Mouse (Mus musculus): Measurements from ENCODE around the gene Csrp3.
A peak's percentile ranks its signal among the peaks of the same experiment; 100 is the strongest.

Gene Csrp3

DNA sequence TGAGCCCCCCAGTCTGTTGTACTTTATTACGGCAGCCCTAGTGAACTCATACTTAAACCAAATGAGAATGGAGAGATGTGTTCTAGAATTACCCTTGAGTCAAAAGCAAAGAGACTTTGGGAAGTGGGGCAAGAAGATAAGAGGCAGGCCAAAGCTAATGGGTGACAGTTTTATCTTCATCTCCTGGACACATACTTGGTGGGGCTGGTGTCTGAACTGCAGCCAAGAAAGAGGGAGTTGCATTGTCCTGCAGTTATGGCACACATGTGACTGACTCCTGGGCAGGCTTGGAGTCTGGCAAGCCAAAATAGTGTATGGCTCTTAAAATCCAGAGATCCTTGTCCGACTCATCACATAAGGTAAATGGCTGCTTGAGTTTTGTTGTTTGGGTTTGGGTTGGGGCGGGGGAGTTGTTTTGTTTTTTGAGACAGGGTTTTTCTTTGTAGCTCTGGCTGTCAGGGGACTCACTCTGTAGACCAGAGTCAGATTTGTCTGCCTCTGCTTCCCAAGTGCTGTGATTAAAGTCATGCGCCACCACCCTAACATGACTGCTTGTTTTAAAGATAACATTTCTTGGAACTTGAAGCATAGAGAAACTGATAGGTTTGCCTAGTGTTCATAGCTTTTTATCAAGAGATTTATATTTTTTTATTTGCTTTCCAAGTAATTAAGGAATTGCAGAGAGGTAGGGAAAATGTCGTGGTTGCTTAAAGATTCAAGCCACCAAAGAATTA is 18.5 kb downstream of the Csrp3 start:
- DNase-seq (ENCODE audit: low read depth, low spot score) = no peak

DNA sequence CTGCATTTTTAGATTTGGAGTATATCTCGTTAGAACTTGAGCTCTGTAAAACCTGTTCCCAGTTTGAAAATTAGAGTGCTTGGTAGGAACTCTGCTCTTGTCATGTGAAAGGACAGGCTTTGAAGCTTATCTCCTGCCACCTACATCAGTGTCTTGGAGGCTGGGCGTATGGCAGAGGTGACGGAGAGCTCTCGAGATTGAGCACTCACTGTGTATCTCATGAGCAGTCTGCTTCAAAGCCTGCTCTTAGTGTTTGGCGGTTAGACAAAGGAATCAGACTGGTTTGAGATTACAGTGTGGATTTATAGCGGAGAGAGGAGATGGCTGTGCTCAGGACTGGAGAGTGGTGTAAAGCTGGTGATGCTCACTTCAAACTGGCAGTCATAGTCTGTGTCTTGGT is 22.7 kb downstream of the Csrp3 start:
- no peak for DNase-seq (ENCODE audit: low read depth, low spot score)

DNA sequence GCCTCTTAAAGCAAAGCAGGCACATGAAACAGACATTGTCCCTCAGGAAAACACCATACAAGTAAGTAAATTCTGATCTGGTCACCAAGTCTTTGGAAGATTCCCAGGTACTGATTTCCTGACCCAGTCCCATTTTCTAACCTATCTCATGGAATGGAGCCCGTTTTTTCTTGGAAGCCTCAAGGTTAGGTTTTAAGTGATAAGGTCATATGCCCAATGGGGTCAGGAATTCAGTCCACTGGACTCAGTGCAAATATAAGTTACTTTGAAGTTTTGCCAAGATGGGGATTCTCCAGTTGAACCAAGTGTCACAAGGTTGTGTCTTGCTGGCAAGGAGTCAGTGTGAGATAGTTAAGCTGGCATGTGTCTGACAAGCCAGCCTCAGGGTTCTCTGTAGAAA is 23.2 kb downstream of the Csrp3 start:
- DNase-seq (ENCODE audit: low read depth, low spot score) = no peak

DNA sequence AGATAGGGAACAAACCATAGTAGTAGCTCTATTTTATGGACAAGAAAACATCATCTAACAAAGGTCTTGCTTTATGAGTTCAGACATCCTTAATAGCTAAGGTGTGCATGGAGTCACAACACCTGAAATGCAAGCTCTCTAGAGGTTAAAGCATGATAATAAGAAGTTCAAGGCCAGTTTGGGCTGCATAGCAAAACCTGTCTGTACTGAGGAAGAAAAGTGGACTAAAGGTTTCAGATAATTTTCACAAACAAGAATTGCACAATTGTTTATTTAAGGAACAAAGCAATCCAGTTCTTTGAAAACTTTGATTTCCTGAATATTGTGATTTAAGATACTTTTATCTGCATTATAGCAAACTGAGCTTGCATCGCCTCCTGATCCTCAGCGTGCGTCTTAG is 24.2 kb downstream of the Csrp3 start:
- DNase-seq (ENCODE audit: low read depth, low spot score) = no peak

DNA sequence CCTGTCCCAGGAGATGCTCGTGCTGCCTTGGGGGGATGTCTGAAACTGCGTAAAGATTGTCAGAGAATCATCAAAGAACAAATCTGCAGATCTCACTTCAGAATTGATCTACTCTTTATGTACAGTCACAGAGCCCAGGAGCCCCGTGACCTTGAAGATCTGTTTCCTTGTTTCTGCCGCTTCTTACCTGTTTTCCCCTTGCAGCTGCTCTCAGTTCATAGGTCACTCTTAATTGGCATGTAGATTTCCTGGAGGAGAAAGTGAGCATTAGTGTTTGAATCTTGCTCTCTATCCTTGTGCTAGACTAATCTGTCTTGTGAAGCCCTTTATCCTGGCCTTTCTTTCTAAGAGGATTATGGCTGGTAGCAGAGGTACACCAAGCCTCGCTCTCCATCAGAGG is 26.2 kb downstream of the Csrp3 start:
- no peak for DNase-seq (ENCODE audit: low read depth, low spot score)

DNA sequence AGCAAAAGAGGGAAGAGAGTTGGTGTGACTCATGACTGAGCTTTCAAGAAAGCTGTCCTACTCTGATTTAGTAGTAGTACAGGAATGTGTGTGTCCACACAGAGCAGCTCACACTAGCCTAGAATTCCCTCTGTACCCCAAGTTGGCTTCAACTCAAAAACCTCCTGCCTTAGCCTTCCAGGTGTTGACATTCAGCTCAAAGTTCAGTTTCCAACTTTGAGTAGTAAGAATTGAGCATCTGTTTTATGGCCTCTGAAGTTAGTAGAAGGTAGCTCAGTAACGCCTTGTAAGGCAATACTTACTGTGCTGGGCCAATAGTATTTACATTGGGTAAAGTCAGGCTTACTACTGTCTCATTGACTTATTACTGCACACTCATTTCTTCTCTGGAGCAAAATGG is 34.2 kb downstream of the Csrp3 start:
- no peak for DNase-seq (ENCODE audit: low read depth, low spot score)

DNA sequence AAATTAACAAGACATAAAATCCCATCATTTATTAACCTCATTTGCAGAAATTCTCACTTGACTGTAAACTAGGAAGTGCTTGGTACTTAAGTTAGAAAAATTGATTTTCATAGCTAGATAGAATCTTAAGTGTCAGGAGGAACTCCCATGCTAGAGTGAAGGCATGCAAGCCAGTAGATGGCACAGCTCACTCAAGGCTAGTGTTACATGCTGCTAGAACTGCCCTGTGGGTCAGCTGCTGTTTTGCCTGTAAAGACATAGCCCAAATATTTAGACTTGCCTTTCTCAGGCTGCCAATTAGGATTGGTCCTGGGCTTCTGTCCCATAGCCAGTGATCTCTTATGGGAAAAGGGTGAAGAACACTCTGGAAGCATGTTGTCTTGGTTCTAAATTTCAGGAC is 35.5 kb downstream of the Csrp3 start:
- no peak for DNase-seq (ENCODE audit: low read depth, low spot score)

DNA sequence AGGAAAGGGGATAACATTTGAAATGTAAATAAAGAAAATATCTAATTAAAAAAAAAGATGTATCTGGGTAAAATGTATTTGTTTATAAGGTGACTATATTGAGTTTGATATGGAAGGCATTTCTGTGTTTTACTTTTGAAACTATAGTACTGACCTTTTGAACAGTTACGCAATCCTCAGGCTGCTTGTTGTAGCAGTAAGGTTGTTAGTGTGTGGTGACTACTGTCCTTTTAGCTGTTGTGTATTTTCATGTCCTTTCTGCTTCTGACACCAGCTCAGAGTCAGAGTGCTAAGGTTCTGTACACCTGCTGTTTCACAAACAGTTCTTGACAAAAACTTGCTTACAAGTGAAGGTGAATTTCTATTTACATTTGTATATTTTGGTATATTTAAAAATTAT is 37.2 kb downstream of the Csrp3 start:
- DNase-seq (ENCODE audit: low read depth, low spot score) = no peak

DNA sequence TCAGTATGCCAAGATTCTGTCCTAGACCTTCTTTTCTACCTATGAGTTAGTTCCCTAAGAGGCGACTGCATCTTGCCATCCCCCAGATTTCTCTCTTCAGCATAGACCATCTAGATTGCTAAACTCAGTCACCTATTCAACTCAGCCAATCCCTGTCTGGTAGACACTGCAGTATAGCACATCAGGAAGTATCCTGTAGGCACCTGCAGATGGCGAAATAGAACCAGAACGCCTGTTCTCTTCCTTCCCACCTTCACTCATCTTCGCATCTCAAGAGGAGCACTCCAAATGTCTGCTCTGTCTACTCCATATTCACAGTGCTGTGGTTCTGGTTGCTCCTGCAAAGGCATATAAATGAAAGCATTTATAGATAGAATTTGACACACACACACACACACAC is 41.2 kb downstream of the Csrp3 start:
- no peak for DNase-seq (ENCODE audit: low read depth, low spot score)

DNA sequence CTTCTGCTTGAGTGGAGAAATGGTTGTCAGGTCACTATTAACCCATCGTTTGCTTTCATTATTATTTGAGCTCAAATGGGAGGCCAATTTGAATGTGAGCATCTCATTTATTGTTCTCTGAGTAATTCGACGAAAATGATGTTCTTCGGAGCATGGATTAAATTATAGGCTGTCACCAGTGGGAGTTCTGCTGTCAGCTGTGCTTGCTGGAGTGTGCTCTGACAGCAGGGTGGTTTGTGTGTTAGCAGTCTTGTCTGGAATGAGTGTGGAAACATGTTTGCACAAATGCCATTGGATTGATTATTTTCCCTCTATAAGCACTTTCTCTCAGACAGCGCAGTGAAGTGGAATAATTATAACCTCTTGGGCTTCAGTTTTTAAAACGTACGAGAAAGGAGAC is 44.5 kb downstream of the Csrp3 start:
- peak; percentile 8 for DNase-seq (ENCODE audit: low read depth, low spot score)

DNA sequence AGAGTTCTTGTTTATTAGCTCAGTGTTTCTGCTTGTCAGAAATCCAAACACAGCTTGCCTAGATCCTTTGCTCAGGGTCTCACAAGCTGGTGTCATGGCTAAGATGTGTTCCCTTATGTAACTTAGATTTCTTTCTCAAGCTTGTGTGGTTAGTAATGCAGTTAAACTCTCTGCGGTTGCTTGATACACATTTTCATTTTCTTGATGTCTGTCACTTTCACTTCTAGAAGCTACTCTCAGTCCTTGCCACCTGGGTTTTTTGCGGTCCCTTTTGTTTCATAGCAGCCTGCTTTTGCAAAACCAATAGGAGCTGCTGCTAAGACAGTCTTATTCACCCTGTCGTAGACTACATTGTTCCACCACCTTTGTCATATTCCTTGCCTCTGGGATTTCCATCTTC is 52.7 kb downstream of the Csrp3 start:
- DNase-seq (ENCODE audit: low read depth, low spot score) = no peak

DNA sequence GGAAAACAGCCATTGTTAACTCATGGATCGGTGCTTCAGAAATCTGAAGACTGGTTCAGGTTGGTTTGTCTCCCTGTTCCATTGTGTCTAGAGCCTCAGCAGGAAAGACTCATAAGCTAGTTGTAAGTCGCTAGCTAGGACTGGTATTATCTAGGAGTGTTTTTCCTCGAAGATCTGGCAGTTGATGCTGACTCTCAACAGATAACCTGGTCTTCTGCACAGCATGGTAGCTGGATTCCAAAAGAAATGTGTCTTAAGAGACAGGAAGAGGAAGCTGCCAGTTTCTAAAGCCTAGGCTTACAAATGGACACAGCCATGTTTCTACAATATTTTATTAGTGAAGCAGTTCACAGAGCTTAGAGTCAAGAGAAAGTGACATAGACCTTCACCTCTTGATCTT is 56.4 kb downstream of the Csrp3 start:
- DNase-seq (ENCODE audit: low read depth, low spot score) = no peak

DNA sequence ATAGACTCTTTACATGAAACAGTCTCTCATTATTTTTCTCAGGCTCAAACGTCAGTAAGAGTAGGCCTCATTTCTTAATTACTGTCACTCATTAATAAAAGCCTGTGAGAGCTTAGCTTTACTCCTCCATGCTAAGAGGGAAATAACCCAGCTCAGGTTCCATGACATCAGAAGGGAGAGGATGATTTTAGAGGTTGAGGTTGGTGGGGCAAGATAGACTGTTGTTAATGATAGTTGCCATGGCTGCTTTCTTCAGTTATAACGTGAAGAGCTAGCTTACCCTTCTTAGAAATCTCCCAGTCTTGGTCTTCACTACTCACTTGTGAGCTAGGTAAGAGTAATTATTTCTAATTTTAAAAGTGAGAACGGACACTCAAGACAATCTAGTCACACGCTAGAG is 57.7 kb downstream of the Csrp3 start:
- no peak for DNase-seq (ENCODE audit: low read depth, low spot score)

DNA sequence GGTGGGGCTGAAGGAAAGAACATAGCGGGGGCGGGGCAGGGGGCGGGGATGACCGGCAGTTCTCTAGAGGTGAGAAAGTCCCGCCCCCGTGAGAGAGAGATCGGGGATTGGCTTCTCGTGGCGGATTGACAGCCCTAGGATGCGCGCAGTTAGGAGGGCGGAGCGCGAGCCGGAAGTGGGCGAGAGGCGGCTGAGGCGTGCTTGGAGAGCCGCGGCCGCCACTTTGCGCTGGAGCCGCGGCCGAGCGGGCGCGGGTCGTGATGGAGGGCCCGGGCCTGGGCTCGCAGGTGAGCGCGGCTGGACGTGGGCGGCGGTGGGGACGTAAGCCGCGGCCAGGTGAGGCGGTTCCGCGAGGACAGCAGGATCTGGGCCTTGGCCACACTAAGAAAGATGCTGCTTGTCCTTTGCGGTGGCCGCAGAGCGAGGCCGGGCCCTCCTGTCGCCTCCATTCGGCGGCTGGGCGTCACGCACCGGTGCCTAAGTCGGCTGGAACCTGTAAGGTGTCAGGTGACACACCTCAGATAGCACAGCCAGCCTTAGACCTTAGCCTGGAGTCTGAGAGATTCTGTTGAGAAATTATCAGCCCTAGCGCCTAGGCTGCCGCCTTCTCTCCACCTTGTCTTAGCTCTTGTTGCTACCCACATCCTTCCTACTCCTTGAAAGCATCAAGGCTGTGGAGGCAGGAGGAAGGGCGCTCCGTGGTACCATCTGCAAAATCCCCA is 58.8 kb downstream of the Csrp3 start, which contains the start of gene Zdhhc13:
TSS of gene Zdhhc13 (plus strand) at position 153 of the 722 bp plus-strand sequence.
- DNase-seq (ENCODE audit: low read depth, low spot score) = peak; percentile 89

DNA sequence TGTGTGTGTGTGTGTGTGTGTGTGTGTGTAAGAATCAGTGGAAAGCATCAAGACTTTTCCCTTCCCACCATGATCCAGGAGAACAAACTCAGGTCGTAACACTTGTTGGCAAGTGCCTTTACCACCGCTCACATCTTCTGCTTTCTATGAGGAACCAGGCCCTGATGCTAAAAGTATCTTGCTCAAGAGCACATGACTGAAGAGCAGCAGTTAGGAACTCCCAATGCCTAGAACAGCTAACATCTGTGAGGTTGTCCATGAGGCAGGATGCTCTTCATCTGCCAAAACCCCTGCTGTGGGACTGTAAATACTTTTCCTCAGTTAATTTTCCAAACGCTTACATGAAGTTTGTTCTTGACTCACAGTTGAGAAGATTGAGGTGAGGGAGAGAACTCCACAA is 59.5 kb downstream of the Csrp3 start:
- DNase-seq (ENCODE audit: low read depth, low spot score) = peak; percentile 16

DNA sequence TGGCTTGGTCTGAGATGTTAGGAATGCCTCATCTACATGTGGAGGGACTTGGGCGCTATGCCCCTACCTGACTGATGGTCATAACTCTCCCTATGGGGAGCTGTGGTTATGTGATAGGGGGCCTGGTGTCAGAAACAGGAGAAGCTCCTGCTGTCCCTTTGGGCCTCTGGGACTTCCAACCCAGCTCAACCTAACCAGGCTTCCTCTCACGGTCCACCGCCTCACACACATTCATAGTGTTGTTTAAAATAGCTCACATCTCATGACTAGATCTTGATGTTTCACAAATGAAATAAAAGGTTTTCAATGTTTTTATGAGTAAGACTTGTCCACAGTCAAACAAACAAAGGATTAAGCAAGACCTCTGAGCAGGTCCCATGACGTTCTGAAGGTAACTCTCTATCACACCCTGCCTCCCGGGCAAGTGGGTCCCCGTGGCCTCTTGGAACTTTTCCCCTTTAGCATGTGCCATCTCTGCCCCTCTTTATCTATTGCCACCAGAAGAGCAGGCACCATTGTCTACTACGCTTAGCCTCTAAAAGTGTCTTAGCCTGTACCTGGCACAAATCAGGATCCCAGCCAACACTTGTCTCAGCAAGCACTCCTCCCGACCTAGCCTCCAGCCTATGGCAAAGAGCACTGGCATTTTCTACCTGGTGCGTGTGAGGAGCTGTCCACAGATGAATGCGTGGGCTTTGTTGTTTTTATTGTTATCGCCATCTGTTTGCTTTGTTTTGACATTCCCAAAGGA is 62.9 kb downstream of the Csrp3 start:
- DNase-seq (ENCODE audit: low read depth, low spot score) = no peak

DNA sequence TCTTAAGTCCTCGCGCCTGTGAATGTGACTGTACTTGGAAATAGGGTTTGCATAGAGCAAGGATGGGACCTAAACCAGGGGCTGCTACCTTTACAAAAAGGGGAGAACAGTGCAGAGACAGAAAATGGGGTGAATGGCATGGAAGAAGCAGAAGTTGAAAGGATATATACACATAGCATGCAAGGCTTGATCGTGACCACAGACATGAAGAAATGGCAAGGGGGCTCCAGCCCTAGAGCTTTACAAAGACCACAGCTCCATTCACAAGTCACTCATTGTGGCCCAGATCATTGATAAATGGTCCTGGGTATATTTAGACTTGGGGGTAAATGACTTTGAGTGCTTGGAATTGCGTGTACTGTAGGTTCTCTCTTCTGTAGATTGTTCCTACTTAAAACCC is 65.4 kb downstream of the Csrp3 start:
- no peak for DNase-seq (ENCODE audit: low read depth, low spot score)
